Mouse (Mus musculus) MEL (cell line): Measurements from ENCODE around the gene Hist4h4.

Source experiments
- BHLHE40 ChIP-seq: IDR thresholded peaks from 2 replicates; pipeline ENCODE4 v1.6.1; 2012; ENCODE audit warnings: low read depth, mild to moderate bottlenecking, inconsistent platforms, low read length, improper control_type of control experiment, borderline replicate concordance
- CTCF ChIP-seq, 3 experiments: IDR thresholded peaks in 2 of 3; conservative IDR thresholded peaks in 1 of 3; 2 replicates each; pipeline ENCODE4 v1.5.1; 2011 to 2012; ENCODE audit warnings: low read length in 3 of 3, low read depth in 2 of 3, mild to moderate bottlenecking in 2 of 3, improper control_type of control experiment in 1 of 3, inconsistent platforms in 1 of 3, mixed read lengths in 1 of 3, moderate library complexity in 1 of 3; ENCODE audit not compliant: control insufficient read depth in 1 of 3, insufficient read depth in 1 of 3, poor library complexity in 1 of 3, severe bottlenecking in 1 of 3
- EP300 ChIP-seq, 2 experiments: IDR thresholded peaks; 2 replicates each; pipeline ENCODE4 v1.6.1; 2011; ENCODE audit warnings: improper control_type of control experiment in 2 of 2, low read length in 2 of 2, low read depth in 1 of 2, mild to moderate bottlenecking in 1 of 2
- GABPA ChIP-seq: IDR thresholded peaks from 2 replicates; pipeline ENCODE4 v1.6.1; 2012; ENCODE audit warnings: low read depth, mild to moderate bottlenecking, inconsistent platforms, low read length, improper control_type of control experiment, moderate library complexity
- HCFC1 ChIP-seq: IDR thresholded peaks from 2 replicates; pipeline ENCODE4 v1.6.1; 2012; ENCODE audit warnings: low read depth, mild to moderate bottlenecking, inconsistent platforms, low read length, improper control_type of control experiment, moderate library complexity
- KAT2A ChIP-seq: conservative IDR thresholded peaks from 2 replicates; pipeline ENCODE4 v1.6.1; 2012; ENCODE audit warnings: low read depth, low read length, improper control_type of control experiment, inconsistent platforms
- MAFK ChIP-seq: IDR thresholded peaks from 2 replicates; pipeline ENCODE4 v1.6.1; 2011; ENCODE audit warnings: low read depth, mild to moderate bottlenecking, low read length, improper control_type of control experiment, borderline replicate concordance
- MAZ ChIP-seq: IDR thresholded peaks from 2 replicates; pipeline ENCODE4 v1.6.1; 2012; ENCODE audit warnings: low read depth, mild to moderate bottlenecking, inconsistent platforms, low read length, improper control_type of control experiment
- MYC ChIP-seq: IDR thresholded peaks from 2 replicates; pipeline ENCODE4 v1.6.1; 2011; ENCODE audit warnings: low read depth, mild to moderate bottlenecking, low read length, improper control_type of control experiment, moderate library complexity
- POLR2A ChIP-seq, 2 experiments: IDR thresholded peaks; 2 replicates each; pipeline ENCODE4 v1.6.1; 2011 to 2012; ENCODE audit warnings: low read length in 2 of 2, mild to moderate bottlenecking in 2 of 2, control low read depth in 1 of 2, improper control_type of control experiment in 1 of 2, low read depth in 1 of 2, moderate library complexity in 1 of 2; ENCODE audit not compliant: control insufficient read depth in 1 of 2, insufficient read depth in 1 of 2, poor library complexity in 1 of 2
- POLR2AphosphoS2 ChIP-seq: IDR thresholded peaks from 2 replicates; pipeline ENCODE4 v1.6.1; 2011; ENCODE audit warnings: low read length, improper control_type of control experiment
- ZKSCAN1 ChIP-seq: IDR thresholded peaks from 2 replicates; pipeline ENCODE4 v1.6.1; 2012; ENCODE audit warnings: low read depth, mild to moderate bottlenecking, inconsistent platforms, low read length, improper control_type of control experiment, moderate library complexity

- TF ChIP-seq POLR2A (IDR thresholded peaks at IDR 0.05; ENCODE audit: control insufficient read depth in 1 of 2, insufficient read depth in 1 of 2, low read depth in 1 of 2, low read length in 2 of 2, poor library complexity in 1 of 2) (no peak), CTCF (IDR thresholded peaks at IDR 0.05 in 2 of 3, conservative IDR thresholded peaks at IDR 0.05 in 1 of 3; ENCODE audit: control insufficient read depth in 1 of 3, insufficient read depth in 1 of 3, low read depth in 2 of 3, low read length in 3 of 3, poor library complexity in 1 of 3, severe bottlenecking in 1 of 3) (no peak), GABPA (no peak), KAT2A (no peak), BHLHE40 (no peak), POLR2AphosphoS2 (no peak), MYC (no peak), MAFK (no peak), HCFC1 (no peak), MAZ (no peak), EP300 (IDR thresholded peaks at IDR 0.05; ENCODE audit: low read depth in 1 of 2, low read length in 2 of 2) (no peak), ZKSCAN1 (no peak)
These were observed 48.1 kb upstream of the Hist4h4 start for GRCm38 (mm10) chr6:136852348-136852747.
